Mouse (Mus musculus) forebrain, embryonic 10.5 days (tissue): ENCODE measurements around the gene Iqcf5. TPM values are rescaled to one million over a fixed set of nuclear protein-coding genes. Genes with fewer than 3 reads are reported as not detected.
A peak's percentile ranks its signal among the peaks of the same experiment; 100 is the strongest.

ENCODE experiments used
- DNase-seq: peaks from one replicate; pipeline ENCODE4 v3.0.0-alpha.2; 2017; ENCODE audit warnings: low spot score; ENCODE audit errors: extremely low spot score
- H3K27ac ChIP-seq: fragments of 300-500 bp; sonication (generic); 2 replicates; pipeline ENCODE4 v1.5.1; 2016; ENCODE audit warnings: mild to moderate bottlenecking
- H3K27me3 ChIP-seq: fragments of 300-500 bp; sonication (generic); 2 replicates; pipeline ENCODE4 v1.6.1; 2016; ENCODE audit warnings: mild to moderate bottlenecking; ENCODE audit not compliant: poor library complexity, severe bottlenecking
- H3K36me3 ChIP-seq: fragments of 300-500 bp; sonication (generic); replicated peaks from 2 replicates; pipeline ENCODE4 v1.6.1; 2016; ENCODE audit warnings: mild to moderate bottlenecking, moderate library complexity
- H3K4me1 ChIP-seq: fragments of 300-500 bp; sonication (generic); 2 replicates; pipeline ENCODE4 v1.6.1; 2016
- H3K4me3 ChIP-seq: fragments of 300-500 bp; sonication (generic); 2 replicates; pipeline ENCODE4 v1.5.1; 2016; ENCODE audit warnings: mild to moderate bottlenecking, moderate library complexity
- H3K9me3 ChIP-seq: fragments of 300-500 bp; sonication (generic); 2 replicates; pipeline ENCODE4 v1.6.1; 2016; ENCODE audit warnings: mild to moderate bottlenecking, moderate library complexity
- WGBS: fragments of 180-500 bp; shearing (Covaris S2); methylation state at CpG from one replicate; pipeline ENCODE4 v1.1.7; 2016; 5-methylcytosine and 5-hydroxymethylcytosine counted together
- polyA plus RNA-seq: library from polyadenylated mRNA; unstranded; fragments of >200 nt; fragmentation: Nextera tagmentation; extraction: Ambion mirVana; gene quantifications from 2 replicates; pipeline ENCODE4 v1.2.1, GENCODE M21; 2016

The Iqcf5 gene
- polyA plus RNA-seq, 1 experiment from 2014 or later, result not detected

DNA sequence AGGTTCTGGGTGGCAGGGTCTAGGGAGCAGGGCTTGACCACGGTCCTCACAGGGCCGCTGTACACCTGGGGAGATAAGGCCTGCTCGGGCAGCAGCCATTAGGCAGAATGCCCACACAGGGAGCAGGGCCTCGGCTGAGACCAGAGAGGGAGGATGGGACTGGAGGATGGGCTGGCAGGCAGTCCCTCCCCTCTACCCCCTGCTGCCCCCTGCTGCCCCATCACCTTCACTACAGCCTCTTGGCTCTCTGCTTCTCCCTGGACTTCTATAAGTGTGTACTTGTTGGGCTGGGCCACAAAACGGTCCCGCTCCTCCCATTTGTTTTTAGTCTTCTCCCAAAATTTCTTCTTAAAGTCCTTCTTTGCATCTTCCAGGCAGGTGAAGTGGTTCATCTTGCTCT is 39.9 kb upstream of the Iqcf5 start:
- WGBS, result 4% methylated on average over 6 of the region's 6 CpGs
- no peaks in the 10 kb centered on the region for H3K9me3 ChIP-seq
- peak; percentile 76 for DNase-seq
- peaks cover 80% of the 10 kb centered on the region for H3K4me1 ChIP-seq
- peaks cover 6% of the 10 kb centered on the region for H3K36me3 ChIP-seq
- peak overlapping the region; percentile 82 for H3K27ac ChIP-seq
- peak overlapping the region; percentile 32 for H3K4me3 ChIP-seq
- peaks cover 19% of the 10 kb centered on the region for H3K27me3 ChIP-seq

DNA sequence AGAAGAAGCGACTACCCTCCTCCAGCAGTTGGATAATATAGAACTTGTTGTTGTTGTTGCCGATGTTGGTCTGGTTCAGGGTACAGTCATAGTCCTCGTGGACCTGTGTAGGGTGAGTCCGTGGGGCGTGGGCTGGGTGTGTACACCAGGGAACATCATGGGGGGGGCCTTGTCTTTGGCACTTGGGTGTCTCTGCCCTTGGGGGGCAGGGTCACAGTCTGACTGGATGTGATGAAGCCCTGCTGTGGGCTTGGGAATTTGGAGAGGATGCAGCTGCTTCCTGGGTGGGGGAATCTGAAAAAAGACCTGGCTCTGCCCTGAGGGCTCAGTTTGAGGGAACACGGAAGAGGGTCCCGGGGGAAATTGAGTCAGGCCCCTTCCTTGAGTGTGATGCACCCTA is 39.3 kb upstream of the Iqcf5 start:
- no peaks in the 10 kb centered on the region for H3K9me3 ChIP-seq
- DNase-seq, result no peak
- peak overlapping the region; percentile 82 for H3K27ac ChIP-seq
- H3K27me3 ChIP-seq, result peaks cover 19% of the 10 kb centered on the region
- H3K4me1 ChIP-seq, result peaks cover 80% of the 10 kb centered on the region
- 64% methylated on average over 7 of the region's 7 CpGs for WGBS
- H3K4me3 ChIP-seq, result peak overlapping the region; percentile 32; the same call in 1 of the 2 replicates
- peaks cover 12% of the 10 kb centered on the region for H3K36me3 ChIP-seq

DNA sequence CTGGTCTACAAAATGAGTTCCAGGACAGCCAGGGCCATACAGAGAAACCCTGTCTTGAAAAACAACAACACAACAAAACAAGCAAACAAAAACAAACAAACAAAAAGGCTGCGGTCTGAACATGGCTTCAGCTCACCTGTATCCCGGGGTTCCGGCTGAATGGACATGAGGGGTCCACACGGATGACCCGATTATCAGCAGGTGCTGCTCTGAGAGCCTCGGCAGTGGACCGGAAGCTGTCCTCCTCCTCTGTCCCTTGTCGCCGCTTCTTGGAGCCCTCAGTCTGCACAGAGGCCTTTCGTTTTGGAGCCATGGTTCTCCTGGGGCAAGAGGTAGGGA is 38.7 kb upstream of the Iqcf5 start, which contains the start of gene Rrp9:
Rrp9 (plus strand) TSS at position 301 of the 339 bp plus-strand sequence.
- DNase-seq, result no peak
- Histone ChIP-seq H3K4me3 (peak within 1 kb of the TSS; percentile 87), H3K27ac (peak within 1 kb of the TSS; percentile 83), H3K27me3 (peaks cover 19% of the 10 kb centered on the region), H3K9me3 (no peaks in the 10 kb centered on the region), H3K36me3 (peaks cover 18% of the 10 kb centered on the region), H3K4me1 (peaks cover 80% of the 10 kb centered on the region)
- WGBS, result 91% methylated on average over 10 of the region's 10 CpGs

DNA sequence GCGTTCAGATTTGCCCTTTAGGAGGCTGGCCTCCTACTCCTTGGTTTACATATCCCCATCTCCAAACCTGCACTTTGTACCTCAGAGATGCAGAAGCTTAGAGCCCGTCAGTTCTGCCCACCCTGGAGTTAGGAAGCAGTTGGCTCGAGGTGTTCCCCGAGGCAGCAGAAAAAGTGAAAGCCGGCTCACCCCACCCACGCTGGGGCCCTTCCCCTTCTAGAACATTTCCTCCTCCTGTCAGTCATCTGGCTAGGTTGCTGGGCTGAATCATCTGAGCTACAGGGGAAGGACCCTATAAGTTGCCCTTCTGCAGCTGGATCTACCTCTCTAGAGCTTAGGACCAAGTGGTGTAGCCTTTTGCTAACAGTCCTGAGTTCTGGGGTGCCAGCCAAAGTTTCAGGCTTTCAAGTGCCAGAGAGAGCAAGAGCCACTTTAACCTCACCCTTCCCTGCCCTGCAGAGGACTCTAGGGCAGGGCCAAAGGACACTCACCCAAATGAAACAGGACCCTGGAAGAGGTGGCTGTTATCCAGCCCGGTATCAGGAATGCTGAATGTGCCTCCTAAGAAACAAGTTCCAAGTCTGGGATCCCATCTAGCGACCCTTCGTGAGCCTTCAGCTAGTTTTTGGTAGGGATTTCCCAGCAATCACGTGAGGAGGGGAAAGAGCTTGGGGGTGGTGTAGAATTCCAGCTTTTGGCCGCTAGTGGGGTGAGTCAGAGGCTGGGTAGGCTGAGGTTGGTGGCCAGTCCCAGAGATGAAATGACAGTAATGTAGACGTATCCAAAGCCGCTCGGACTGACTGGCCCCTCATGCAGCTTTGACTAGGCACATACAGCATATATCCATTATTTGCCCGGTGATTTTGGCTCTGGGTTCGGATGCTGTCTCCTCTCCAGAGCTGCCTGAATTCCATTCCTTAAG is 38.1 kb upstream of the Iqcf5 start:
- DNase-seq, result no peak
- Histone ChIP-seq H3K4me1 (peaks cover 76% of the 10 kb centered on the region), H3K27me3 (peaks cover 14% of the 10 kb centered on the region), H3K36me3 (peaks cover 24% of the 10 kb centered on the region), H3K9me3 (no peaks in the 10 kb centered on the region), H3K4me3 (peak overlapping the region; percentile 87), H3K27ac (peak overlapping the region; percentile 83)
- 39% methylated on average over 16 of the region's 16 CpGs for WGBS

DNA sequence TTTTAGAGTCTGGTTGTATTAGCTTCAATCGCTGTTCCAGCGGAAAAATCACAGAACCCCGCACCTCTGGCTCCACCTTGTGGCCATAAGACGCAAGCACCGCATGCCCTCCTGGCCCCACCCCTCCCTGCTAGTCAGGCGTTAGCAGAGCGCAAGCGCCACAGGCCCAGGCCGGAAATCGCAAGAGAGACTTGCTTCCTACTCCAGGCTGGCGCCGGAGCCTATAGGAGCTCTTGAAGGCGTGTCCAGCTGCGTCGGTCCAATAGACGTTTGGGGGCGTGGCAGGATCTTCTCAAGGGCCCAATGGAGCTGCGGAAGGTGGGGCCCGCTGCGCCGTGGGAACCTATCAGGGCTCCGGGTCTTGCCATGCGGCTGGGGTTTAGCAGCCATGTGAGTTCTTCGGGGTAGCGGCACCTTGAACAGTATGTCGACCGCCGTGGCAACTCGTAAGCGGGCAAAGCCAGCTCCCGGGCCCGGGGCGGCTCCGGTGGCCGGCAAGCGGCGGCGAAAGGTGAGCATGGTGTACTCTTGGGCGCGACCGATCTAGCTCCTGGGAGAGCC is 37.4 kb upstream of the Iqcf5 start, which contains the start of gene Parp3:
Parp3 (minus strand) TSS at position 26 of the 561 bp plus-strand sequence.
- H3K4me3 ChIP-seq, result peak within 1 kb of the TSS; percentile 87
- no peaks in the 10 kb centered on the region for H3K9me3 ChIP-seq
- peaks cover 68% of the 10 kb centered on the region for H3K4me1 ChIP-seq
- H3K27me3 ChIP-seq, result 0 out of 2 replicates have a peak, but pooled peaks cover 9% of the 10 kb centered on the region
- peak within 1 kb of the TSS; percentile 83 for H3K27ac ChIP-seq
- peak; percentile 100 for DNase-seq
- WGBS, result under 1% methylated on average over 41 of the region's 41 CpGs
- H3K36me3 ChIP-seq, result peaks cover 31% of the 10 kb centered on the region

DNA sequence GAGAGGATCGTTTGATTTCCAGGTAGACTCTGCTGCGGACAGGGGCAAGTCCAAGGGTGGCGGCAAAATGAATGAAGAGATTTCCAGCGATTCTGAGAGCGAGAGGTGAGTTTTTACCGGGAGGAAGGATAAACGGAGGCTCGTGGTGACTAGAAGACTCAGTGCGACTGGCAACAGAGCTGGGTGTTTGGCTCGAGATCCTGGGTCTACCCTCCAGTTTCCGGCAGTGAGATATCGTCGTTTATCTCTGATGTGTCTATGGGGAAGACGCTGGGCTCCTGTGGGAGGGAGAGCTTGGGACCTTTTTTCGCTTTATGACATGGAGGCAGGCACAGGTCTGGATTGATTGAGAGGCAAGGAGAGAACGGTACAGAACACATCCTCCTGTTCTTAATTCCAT is 36.7 kb upstream of the Iqcf5 start:
- Histone ChIP-seq H3K27ac (peak overlapping the region; percentile 83), H3K36me3 (peaks cover 36% of the 10 kb centered on the region), H3K9me3 (no peaks in the 10 kb centered on the region), H3K27me3 (0 out of 2 replicates have a peak, but pooled peaks cover 9% of the 10 kb centered on the region), H3K4me3 (peak overlapping the region; percentile 87), H3K4me1 (peaks cover 62% of the 10 kb centered on the region)
- no peak for DNase-seq
- 8% methylated on average over 16 of the region's 16 CpGs for WGBS

DNA sequence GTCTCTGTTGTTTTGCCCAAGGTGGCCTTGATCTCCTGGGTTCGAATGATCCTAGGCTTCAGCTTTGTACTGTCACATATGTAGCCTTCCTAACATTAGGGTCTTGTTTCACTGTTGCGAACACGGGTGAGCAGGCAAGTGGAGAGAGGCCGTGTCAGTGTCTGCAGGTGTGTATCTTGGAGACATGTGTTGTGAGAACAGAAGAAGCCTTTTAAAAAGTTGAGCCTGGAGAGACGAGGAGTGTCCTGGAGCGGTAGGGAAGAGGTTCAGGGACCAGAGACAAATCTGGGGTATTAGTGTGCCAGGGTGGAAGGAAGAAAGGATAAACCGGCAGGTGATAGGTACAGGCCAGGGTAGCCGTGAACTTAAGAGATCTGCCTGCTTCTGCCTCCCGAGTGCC is 36.3 kb upstream of the Iqcf5 start:
- Histone ChIP-seq H3K36me3 (peaks cover 41% of the 10 kb centered on the region), H3K9me3 (no peaks in the 10 kb centered on the region), H3K4me1 (peaks cover 58% of the 10 kb centered on the region), H3K27me3 (0 out of 2 replicates have a peak, but pooled peaks cover 6% of the 10 kb centered on the region), H3K4me3 (peak overlapping the region; percentile 87), H3K27ac (peak overlapping the region; percentile 83; the same call in 1 of the 2 replicates)
- no peak for DNase-seq
- WGBS, result 86% methylated on average over 9 of the region's 9 CpGs

DNA sequence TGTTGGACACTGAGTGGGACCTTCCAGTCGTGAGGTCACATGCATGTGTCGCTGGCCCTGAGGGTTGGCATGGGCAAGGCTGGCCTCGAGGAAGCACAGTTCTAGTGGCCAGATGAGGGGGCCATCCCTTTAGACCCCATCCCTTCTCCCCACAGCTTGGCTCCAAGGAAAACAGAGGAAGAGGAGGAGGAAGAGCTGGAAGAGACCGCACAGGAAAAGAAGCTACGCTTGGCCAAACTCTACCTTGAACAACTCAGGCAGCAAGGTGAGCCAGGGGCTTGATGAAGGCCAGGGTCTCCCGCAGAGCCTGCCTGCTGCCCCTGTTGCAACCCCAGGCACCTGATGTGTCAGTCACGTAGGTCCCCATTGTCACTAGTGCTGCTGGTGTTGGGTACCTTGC is 33.8 kb upstream of the Iqcf5 start:
- H3K4me3 ChIP-seq, result no peak overlapping the region
- H3K9me3 ChIP-seq, result no peaks in the 10 kb centered on the region
- no peak overlapping the region for H3K27ac ChIP-seq
- no peak for DNase-seq
- H3K4me1 ChIP-seq, result peaks cover 39% of the 10 kb centered on the region
- H3K36me3 ChIP-seq, result peaks cover 65% of the 10 kb centered on the region
- 91% methylated on average over 7 of the region's 7 CpGs for WGBS
- no peaks in the 10 kb centered on the region for H3K27me3 ChIP-seq

DNA sequence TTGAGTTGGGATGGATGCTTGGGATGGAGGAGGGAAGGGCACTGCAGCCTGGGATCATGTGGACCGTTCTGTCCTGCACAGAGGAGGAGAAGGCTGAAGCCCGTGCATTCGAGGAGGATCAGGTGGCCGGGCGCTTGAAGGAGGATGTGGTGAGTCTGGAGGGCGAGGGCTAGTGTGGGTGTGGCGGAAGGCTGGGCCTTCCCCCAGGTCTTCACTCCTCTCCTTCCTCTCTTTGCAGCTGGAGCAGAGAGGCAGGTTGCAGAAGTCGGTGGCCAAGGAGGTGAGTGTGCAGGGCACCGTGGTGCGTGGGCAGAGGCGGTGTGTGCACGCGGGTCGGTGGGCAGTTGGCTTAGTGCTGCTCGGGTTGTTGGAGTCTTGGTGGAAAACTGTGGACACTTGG is 33.3 kb upstream of the Iqcf5 start:
- no peak for DNase-seq
- 96% methylated on average over 15 of the region's 15 CpGs for WGBS

DNA sequence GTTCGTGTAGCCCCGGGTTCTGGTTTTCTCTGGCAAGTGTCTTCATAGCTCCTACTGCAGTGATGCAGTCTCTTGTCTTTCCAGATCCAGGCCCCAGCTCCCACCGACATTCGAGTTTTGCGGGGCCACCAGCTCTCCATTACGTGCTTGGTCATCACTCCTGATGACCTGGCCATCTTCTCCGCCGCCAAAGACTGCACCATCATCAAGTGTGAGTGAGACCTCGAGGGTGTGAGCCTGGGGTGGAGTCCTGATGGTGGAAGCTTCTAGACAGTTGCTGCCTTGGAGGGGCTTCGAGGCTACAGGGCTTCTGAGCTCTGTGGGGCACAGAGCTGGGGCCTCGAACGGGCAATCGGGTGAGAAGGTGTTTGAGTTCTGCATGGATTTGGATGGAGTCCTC is 32.7 kb upstream of the Iqcf5 start:
- no peak overlapping the region for H3K27ac ChIP-seq
- 94% methylated on average over 13 of the region's 13 CpGs for whole genome bisulfite sequencing
- no peak for DNase-seq
- peaks cover 75% of the 10 kb centered on the region for H3K36me3 ChIP-seq
- H3K27me3 ChIP-seq, result no peaks in the 10 kb centered on the region
- no peak overlapping the region for H3K4me3 ChIP-seq
- H3K9me3 ChIP-seq, result no peaks in the 10 kb centered on the region
- peaks cover 27% of the 10 kb centered on the region for H3K4me1 ChIP-seq

More for the DNA sequence above, 33.3 kb upstream of the Iqcf5 start:
- peaks cover 33% of the 10 kb centered on the region for H3K4me1 ChIP-seq
- H3K4me3 ChIP-seq, result no peak overlapping the region
- peaks cover 70% of the 10 kb centered on the region for H3K36me3 ChIP-seq
- no peaks in the 10 kb centered on the region for H3K9me3 ChIP-seq
- no peak overlapping the region for H3K27ac ChIP-seq
- H3K27me3 ChIP-seq, result no peaks in the 10 kb centered on the region

DNA sequence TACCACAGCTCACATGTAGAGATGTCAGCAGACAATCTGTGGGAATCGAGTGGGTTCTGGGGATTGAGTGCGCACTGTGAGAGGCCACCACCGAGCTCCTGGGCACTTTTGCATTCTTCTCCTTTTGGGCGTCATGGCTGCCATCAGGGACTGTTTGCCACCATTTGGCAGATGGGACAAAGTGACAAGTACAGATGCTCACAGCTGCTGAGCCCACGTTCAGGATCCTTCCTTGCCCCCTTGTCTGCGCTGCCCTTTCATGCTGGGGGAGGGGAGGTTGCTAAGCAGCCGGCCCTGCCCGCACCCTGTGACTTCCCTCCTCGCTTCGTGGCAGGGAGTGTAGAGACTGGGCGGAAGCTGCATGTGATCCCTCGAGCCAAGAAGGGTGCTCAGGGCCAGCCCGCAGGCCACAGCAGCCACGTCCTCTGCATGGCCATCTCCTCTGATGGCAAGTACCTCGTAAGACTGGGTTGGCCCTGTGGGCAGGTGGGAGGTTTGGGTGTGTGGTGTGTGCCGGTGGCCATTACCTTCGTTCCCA is 31.7 kb upstream of the Iqcf5 start:
- 92% methylated on average over 17 of the region's 17 CpGs for WGBS
- Histone ChIP-seq H3K4me3 (no peak overlapping the region), H3K9me3 (no peaks in the 10 kb centered on the region), H3K36me3 (peaks cover 75% of the 10 kb centered on the region), H3K27ac (no peak overlapping the region), H3K27me3 (no peaks in the 10 kb centered on the region), H3K4me1 (peaks cover 18% of the 10 kb centered on the region)
- DNase-seq, result no peak

DNA sequence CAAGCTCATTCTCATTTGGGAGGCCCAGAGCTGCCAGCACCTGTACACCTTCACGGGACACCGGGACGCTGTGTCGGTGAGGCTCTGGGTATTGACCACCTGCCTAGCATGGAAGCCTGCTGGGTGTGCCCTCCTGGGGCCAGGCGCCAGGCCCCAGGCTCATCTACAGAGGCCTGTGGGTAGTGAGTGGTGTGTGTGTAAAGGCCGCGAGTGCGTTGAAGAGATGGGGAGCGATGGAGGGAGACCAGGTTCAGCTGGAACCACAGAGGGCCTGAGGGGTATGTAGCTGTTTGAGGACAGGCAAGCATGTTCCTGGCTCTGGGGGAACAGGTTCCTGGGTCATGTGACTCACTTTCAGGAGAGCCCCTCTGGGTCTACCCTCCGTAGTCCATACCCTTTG is 31.2 kb upstream of the Iqcf5 start:
- H3K36me3 ChIP-seq, result peaks cover 75% of the 10 kb centered on the region
- no peak overlapping the region for H3K4me3 ChIP-seq
- H3K4me1 ChIP-seq, result peaks cover 13% of the 10 kb centered on the region
- no peaks in the 10 kb centered on the region for H3K9me3 ChIP-seq
- DNase-seq, result no peak
- WGBS, result 97% methylated on average over 10 of the region's 10 CpGs
- H3K27me3 ChIP-seq, result no peaks in the 10 kb centered on the region
- no peak overlapping the region for H3K27ac ChIP-seq

DNA sequence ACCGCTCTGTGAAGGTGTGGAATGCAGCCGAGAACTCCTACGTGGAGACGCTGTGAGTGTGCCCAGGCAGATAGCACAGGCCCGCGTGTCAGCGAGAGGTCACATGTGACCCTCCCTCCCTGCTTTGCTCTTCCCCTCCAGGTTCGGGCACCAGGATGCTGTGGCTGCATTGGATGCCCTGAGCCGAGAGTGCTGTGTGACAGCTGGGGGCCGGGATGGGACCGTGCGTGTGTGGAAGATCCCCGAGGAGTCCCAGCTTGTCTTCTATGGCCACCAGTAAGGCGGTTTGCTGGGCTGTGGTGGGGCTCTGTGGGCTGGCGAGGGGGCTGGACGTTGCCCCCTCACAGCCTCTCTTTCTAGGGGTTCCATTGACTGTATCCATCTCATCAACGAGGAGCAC is 30.8 kb upstream of the Iqcf5 start:
- DNase-seq, result no peak
- WGBS, result 93% methylated on average over 17 of the region's 17 CpGs
- Histone ChIP-seq H3K4me3 (no peak overlapping the region), H3K27me3 (no peaks in the 10 kb centered on the region), H3K27ac (no peak overlapping the region), H3K4me1 (peaks cover 8% of the 10 kb centered on the region; the same call in 1 of the 2 replicates), H3K36me3 (peaks cover 75% of the 10 kb centered on the region), H3K9me3 (no peaks in the 10 kb centered on the region)
